Mouse (Mus musculus): ENCODE results near the gene Slc25a26.

DNA sequence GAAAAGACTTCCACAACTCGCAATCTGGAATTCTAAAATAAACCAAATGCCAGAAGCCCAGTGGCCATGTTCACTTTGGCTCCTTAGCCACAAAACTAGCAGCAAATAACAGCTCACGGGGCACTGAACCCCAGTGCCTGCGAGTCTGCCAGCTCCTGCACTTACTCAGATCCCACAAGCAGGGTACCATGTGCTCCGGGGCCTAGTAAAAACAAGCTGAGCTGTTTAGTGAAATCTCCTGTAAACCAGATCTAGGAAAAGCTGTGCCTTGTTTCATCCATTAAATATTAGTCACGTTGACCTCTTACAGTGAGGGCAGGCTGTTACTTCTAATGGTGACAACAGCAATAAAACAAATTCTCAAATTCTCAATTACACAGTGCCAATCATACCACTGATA lies 118.5 kb downstream of the Slc25a26 start:
- TF ChIP-seq EP300 (IDR thresholded peaks at IDR 0.05; ENCODE audit: insufficient read depth, low read depth, low read length) (no peak), POLR2A (IDR thresholded peaks at IDR 0.05; ENCODE audit: insufficient read depth, low read length) (no peak)

All from ES-Bruce4 (cell line).